Mouse (Mus musculus): ENCODE results near the gene Rrp12.

Rrp12 gene

GRCm38 (mm10) chr19:41830106-41831031 is 65.6 kb downstream of the Rrp12 start:
- DNase-seq (ENCODE audit: low spot score in 2 of 2) = peak; percentile 26 to 42

- DNase-seq (ENCODE audit: low spot score in 2 of 2) = peak; percentile 94 to 95
These were observed 66.4 kb downstream of the Rrp12 start, which contains the start of gene Frat1 for GRCm38 (mm10) chr19:41829381-41830105. TSS of gene Frat1 (plus strand) at chr19:41829970.

DNA sequence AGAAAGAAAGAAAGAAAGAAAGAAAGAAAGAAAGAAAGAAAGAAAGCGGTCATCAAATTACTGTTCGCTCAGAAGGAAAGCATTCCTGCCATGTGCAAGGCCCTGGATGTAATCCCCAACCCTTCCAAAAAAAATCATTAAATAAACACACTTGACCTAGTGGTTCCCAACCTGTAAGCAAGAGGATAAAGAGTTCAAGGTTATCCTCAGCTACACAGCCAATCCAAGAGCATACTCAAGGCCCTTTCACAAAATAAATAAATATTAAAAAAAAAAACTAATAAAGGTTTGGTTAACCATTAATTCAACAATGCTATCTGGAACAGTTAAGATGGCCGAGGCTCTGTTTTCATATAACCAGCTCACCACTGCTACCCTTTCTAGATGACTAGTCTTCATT is 67.0 kb downstream of the Rrp12 start:
- DNase-seq (ENCODE audit: low spot score in 2 of 2) = no peak

GRCm38 (mm10) chr19:41826529-41826928 is 69.4 kb downstream of the Rrp12 start:
- DNase-seq (ENCODE audit: low spot score in 2 of 2) = no peak

DNA sequence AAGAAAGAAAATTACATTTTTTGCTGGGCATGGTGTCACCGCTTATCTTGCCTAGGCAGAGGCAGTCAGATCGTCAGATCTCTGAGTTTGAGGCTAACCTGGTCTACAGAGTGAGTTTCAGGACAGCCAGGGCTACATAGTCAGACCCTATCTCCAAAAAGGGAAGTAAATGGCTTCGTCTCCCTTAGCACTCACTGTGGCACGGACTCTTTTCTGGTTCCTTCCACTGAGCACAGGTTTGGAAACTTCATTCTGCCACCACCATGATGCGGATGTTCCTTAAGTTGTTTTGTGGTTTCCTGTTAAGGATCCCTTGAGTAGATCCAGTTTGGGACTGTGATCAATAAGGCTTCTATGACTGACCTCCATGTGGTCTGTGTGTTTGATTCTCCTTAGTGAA is 71.0 kb downstream of the Rrp12 start:
- no peak for DNase-seq (ENCODE audit: low spot score in 2 of 2)

DNA sequence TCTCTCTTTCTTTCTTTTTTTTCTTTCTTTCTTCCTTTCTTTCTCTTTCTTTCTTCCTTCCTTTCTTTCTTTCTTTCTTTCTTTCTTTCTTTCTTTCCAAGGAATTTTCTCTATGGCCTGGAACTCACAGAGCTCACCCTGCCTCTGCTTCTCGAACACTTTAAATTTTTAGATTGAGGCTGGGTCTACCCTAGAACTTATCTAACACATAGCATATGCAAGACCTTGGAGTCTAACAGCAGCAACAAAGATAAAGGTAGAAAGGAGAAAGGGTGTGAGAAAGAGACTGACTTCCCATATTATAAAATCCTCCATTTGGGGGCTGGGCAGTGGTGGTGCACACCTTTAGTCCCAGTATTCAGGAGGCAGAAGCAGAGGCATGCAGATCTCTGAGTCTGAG is 73.4 kb downstream of the Rrp12 start:
- no peak for DNase-seq (ENCODE audit: low spot score in 2 of 2)

- DNase-seq (ENCODE audit: low spot score in 2 of 2) = no peak
These were observed 74.5 kb downstream of the Rrp12 start for GRCm38 (mm10) chr19:41821436-41821835.

- DNase-seq (ENCODE audit: low spot score in 2 of 2) = no peak
These were observed 77.2 kb downstream of the Rrp12 start for GRCm38 (mm10) chr19:41818749-41819148.

- no peak for DNase-seq (ENCODE audit: low spot score in 2 of 2)
These were observed 78.6 kb downstream of the Rrp12 start for GRCm38 (mm10) chr19:41817325-41817724.

GRCm38 (mm10) chr19:41816915-41817314 is 79.1 kb downstream of the Rrp12 start:
- DNase-seq (ENCODE audit: low spot score in 2 of 2) = no peak

GRCm38 (mm10) chr19:41816410-41816809 is 79.6 kb downstream of the Rrp12 start:
- no peak for DNase-seq (ENCODE audit: low spot score in 2 of 2)

DNA sequence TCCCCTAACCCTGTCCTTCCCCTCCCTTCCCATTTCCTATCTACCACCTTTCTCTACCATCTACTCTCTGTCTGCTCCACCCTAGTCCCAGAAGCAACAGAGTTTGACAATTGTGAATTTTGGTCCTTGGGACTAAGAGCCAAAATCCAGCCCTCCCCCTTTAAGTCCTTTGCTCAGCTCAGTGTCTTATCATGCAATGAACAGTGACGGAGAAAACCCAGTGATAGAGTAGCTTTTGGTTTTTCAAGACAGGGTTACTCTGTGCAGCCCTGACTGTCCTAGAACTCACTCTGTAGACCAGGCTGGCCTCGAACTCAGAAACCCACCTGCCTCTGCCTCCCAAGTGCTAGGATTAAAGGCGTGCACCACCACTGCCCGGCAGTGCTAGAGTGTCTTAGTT is 82.6 kb downstream of the Rrp12 start:
- no peak for DNase-seq (ENCODE audit: low spot score in 2 of 2)

Data from natural killer cell, adult 2 months (primary cell).